Mouse (Mus musculus) small intestine, adult 2 months (tissue): ENCODE data around the gene Rbm28.

ENCODE experiments used
- CTCF ChIP-seq: fragments of 200-500 bp; IDR thresholded peaks from 2 replicates; pipeline ENCODE4 v1.5.1; 2012; ENCODE audit warnings: low read depth, mild to moderate bottlenecking, control low read depth, inconsistent platforms, low read length, moderate library complexity, mixed read lengths; ENCODE audit not compliant: insufficient replicate concordance, insufficient read length; ENCODE audit errors: extremely low read depth
- POLR2A ChIP-seq: fragments of 200-500 bp; IDR thresholded peaks from 2 replicates; pipeline ENCODE4 v1.6.1; 2012; ENCODE audit warnings: low read depth, mild to moderate bottlenecking, control low read depth, inconsistent platforms, low read length, moderate library complexity

DNA sequence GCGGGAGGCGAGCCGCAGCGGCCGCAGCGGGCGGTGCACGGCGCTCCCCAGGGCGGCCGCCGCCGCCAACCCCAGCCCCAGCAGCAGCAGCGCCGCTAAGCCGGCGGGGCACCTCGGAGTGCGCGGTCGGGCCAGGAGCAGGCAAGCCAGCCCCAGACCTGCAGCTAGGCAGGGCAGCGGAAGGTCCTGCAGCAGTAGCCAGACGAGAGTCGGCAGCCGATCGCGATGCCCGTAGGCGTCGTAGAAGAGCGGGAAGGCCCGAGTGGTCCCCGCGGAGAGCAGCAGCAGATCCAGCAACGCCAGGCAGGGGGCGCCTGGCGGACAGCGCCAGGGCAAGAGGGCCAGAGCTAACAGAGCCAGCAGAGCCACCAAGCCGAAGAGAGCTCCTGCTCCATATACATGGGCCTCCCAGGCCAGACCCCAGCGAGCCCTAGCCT is 6.2 kb upstream of the Rbm28 start:
- peak; percentile 80 for TF ChIP-seq CTCF
- TF ChIP-seq POLR2A, result no peak
